ENCODE assay signal across 8 mouse cellular contexts in the genomic region with DNA sequence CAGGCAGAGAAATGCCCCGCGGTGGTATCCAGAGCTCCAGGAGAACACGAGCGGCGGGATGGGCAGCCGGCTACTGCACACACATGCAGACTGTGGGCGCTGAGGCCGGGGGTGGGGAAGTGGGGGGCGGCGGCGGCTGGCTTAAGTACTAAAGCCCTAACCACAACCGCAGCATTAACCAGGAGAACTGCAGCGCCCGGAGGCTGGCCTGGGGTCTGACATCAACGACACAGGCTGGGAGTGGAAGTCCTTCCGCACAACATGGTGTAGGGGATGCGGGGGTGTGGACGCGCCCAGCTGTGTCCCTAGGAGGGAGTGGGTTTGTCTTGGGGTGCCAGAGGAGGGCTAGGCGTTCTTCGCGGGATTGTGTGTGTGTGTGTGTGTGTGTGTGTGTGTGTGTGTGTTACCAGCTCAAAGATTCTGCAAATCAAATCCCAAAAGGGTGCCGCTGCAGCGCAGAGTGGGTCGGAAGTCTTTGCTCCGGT. TPM values are rescaled to one million over a fixed set of nuclear protein-coding genes. Genes with fewer than 3 reads are reported as not detected.
DNase-seq lines count a peak whose midpoint lies in the region; ATAC-seq and TF ChIP-seq lines count a peak whose summit lies in the region.

No protein-coding gene starts in this region.

- peaks cover 79% of the 10 kb centered on the region for H3K79me2 ChIP-seq in macrophage (ENCODE audit: inconsistent target)

- TF ChIP-seq CTCF in ES-Bruce4 (IDR thresholded peaks at IDR 0.05; ENCODE audit: low read depth, low read length): no peak
- no peak for TF ChIP-seq CTCF in small intestine, adult 2 months (IDR thresholded peaks at IDR 0.05; ENCODE audit: extremely low read depth, insufficient read length, insufficient replicate concordance, low read depth, low read length)

- peaks cover 2% of the 10 kb centered on the region for H3K4me1 ChIP-seq in ES-Bruce4 (ENCODE audit: control insufficient read depth, insufficient read depth, low read length)
- peaks cover 58% of the 10 kb centered on the region for H3K4me1 ChIP-seq in forebrain, embryonic 12.5 days
- H3K4me1 ChIP-seq in hindbrain, embryonic 11.5 days (replicated peaks; ENCODE audit: control insufficient read depth, insufficient read depth, low read length): peaks cover 6% of the 10 kb centered on the region
- H3K4me1 ChIP-seq in small intestine, adult 2 months (ENCODE audit: control insufficient read depth, insufficient read depth, insufficient read length, low read length): peaks cover 2% of the 10 kb centered on the region

- peak overlapping the region; percentile 98 for H3K4me3 ChIP-seq in ES-Bruce4 (ENCODE audit: low read depth, low read length)
- H3K4me3 ChIP-seq in forebrain, embryonic 12.5 days (replicated peaks): peak overlapping the region; percentile 82
- H3K4me3 ChIP-seq in hindbrain, embryonic 11.5 days (ENCODE audit: low read depth, low read length): peak overlapping the region; percentile 83
- H3K4me3 ChIP-seq in macrophage (ENCODE audit: inconsistent target): peak overlapping the region; percentile 80
- H3K4me3 ChIP-seq in small intestine, adult 2 months (ENCODE audit: low read depth, low read length): peak overlapping the region; percentile 79

- H3K36me3 ChIP-seq in ES-Bruce4 (ENCODE audit: control insufficient read depth, insufficient read depth, low read length, poor library complexity, severe bottlenecking) (no peaks in the 10 kb centered on the region; the same call in 1 of the 2 replicates), macrophage (ENCODE audit: inconsistent target) (no peaks in the 10 kb centered on the region)
- H3K36me3 ChIP-seq in forebrain, embryonic 12.5 days (replicated peaks): no peaks in the 10 kb centered on the region
- no peaks in the 10 kb centered on the region for H3K36me3 ChIP-seq in hindbrain, embryonic 11.5 days (ENCODE audit: control insufficient read depth, insufficient read depth, low read length)
- no peaks in the 10 kb centered on the region for H3K36me3 ChIP-seq in small intestine, adult 2 months (ENCODE audit: control insufficient read depth, insufficient read depth, low read length)

- no peak for ATAC-seq in forebrain, embryonic 12.5 days (ENCODE audit: low FRiP score)
- ATAC-seq in hindbrain, embryonic 11.5 days (ENCODE audit: low FRiP score): no peak
- no peak for ATAC-seq in erythroid progenitor cell, adult 5-6 weeks (replicated peaks; ENCODE audit: low FRiP score, poor library complexity, severe bottlenecking)

- no peak for TF ChIP-seq EP300 in ES-Bruce4 (IDR thresholded peaks at IDR 0.05; ENCODE audit: insufficient read depth, low read depth, low read length)

- no peak for TF ChIP-seq POLR2A in ES-Bruce4 (IDR thresholded peaks at IDR 0.05; ENCODE audit: insufficient read depth, low read length)
- TF ChIP-seq POLR2A in small intestine, adult 2 months (IDR thresholded peaks at IDR 0.05; ENCODE audit: low read depth, low read length): no peak

- H3K9ac ChIP-seq in ES-Bruce4 (ENCODE audit: low read depth, poor library complexity, severe bottlenecking): peak overlapping the region; percentile 93
- peak overlapping the region; percentile 87 for H3K9ac ChIP-seq in forebrain, embryonic 12.5 days
- peak overlapping the region; percentile 84 for H3K9ac ChIP-seq in hindbrain, embryonic 11.5 days (ENCODE audit: low read depth, low read length)

- H3K27ac ChIP-seq in ES-Bruce4 (ENCODE audit: insufficient read depth, low read length): no peak overlapping the region
- H3K27ac ChIP-seq in forebrain, embryonic 12.5 days: peak overlapping the region; percentile 96
- H3K27ac ChIP-seq in hindbrain, embryonic 11.5 days (ENCODE audit: low read depth, low read length): peak overlapping the region; percentile 90; the same call in 1 of the 2 replicates
- H3K27ac ChIP-seq in macrophage: peak overlapping the region; percentile 91
- no peak overlapping the region for H3K27ac ChIP-seq in small intestine, adult 2 months (ENCODE audit: insufficient read depth, low read depth, low read length)

- WGBS in forebrain, embryonic 12.5 days: under 1% methylated on average over 26 of the region's 26 CpGs
- under 1% methylated on average over 26 of the region's 26 CpGs for WGBS in hindbrain, embryonic 11.5 days
- 1% methylated on average over 25 of the region's 26 CpGs for WGBS in macrophage (ENCODE audit: missing documents)
- WGBS in small intestine, adult 2 months: 7% methylated on average over 26 of the region's 26 CpGs

- no peaks in the 10 kb centered on the region for H3K9me3 ChIP-seq in ES-Bruce4 (replicated peaks; ENCODE audit: control insufficient read depth, insufficient read depth, low read length, poor library complexity, severe bottlenecking)
- H3K9me3 ChIP-seq in forebrain, embryonic 12.5 days: no peaks in the 10 kb centered on the region
- no peaks in the 10 kb centered on the region for H3K9me3 ChIP-seq in hindbrain, embryonic 11.5 days (ENCODE audit: control insufficient read depth, low read length)

- peak overlapping the region; percentile 98 for H3K4me2 ChIP-seq in forebrain, embryonic 12.5 days
- H3K4me2 ChIP-seq in hindbrain, embryonic 11.5 days (replicated peaks; ENCODE audit: low read depth, low read length): peak overlapping the region; percentile 92

- H3K27me3 ChIP-seq in ES-Bruce4 (ENCODE audit: control insufficient read depth, insufficient read depth, low read length, poor library complexity, severe bottlenecking): no peaks in the 10 kb centered on the region
- no peaks in the 10 kb centered on the region for H3K27me3 ChIP-seq in forebrain, embryonic 12.5 days
- no peaks in the 10 kb centered on the region for H3K27me3 ChIP-seq in hindbrain, embryonic 11.5 days (ENCODE audit: control insufficient read depth, insufficient read depth, low read length)
- no peaks in the 10 kb centered on the region for H3K27me3 ChIP-seq in small intestine, adult 2 months (ENCODE audit: control insufficient read depth, insufficient read depth, low read length)

- DNase-seq in adrenal gland, postnatal 14 days: peak; percentile 65
- DNase-seq in hindbrain, embryonic 11.5 days (ENCODE audit: low spot score): peak; percentile 55
- peak; percentile 36 to 44 for DNase-seq in layer of hippocampus, postnatal 36 days

RNA-seq across cellular contexts. Expression of a gene that starts 2.0 kb away (rescaled TPM):
- polyA plus RNA-seq in ES-Bruce4 (2011; ENCODE audit: insufficient read depth, insufficient read length, low read depth, missing spikeins) (78.9 and 83.8 TPM in 2 replicates), macrophage (2018) (107 to 111 TPM (median 110 TPM) in 3 replicates)
- total RNA-seq in adrenal gland, postnatal 14 days (2021): 29.0 and 31.9 TPM in 2 replicates
- 17.1 and 22.9 TPM in 2 replicates for polyA plus RNA-seq in forebrain, embryonic 12.5 days (2016; fragmentation: Nextera tagmentation; extraction: Ambion mirVana)
- polyA plus RNA-seq in hindbrain, embryonic 11.5 days (2014; fragmentation: Nextera tagmentation; extraction: Ambion mirVana): 15.1 and 24.8 TPM in 2 replicates
- total RNA-seq in layer of hippocampus, postnatal 36 days (2021): 10 to 100 TPM; 75.2 to 89.9 TPM
- total RNA-seq in macrophage (2018; cell fraction: chromatin; rRNA removed): 1,000 to 10,000 TPM in 10 of 26 experiments, 100 to 1,000 TPM in 16; 400 to 1,386 (median 781) TPM
- total RNA-seq in macrophage (2018; cell fraction: cytosol; rRNA removed): 100 to 1,000 TPM in 25 of 26 experiments, 10 to 100 TPM in 1; 90.5 to 280 (median 160) TPM
- total RNA-seq in macrophage (2018; cell fraction: nucleus; rRNA removed): 100 to 1,000 TPM; 247 to 710 (median 458) TPM
- 2.8 and 5.6 TPM in 2 replicates for polyA plus RNA-seq in small intestine, adult 2 months (2012; rRNA removed)
- total RNA-seq in erythroid progenitor cell, adult 5-6 weeks (2015; ENCODE audit: low replicate concordance): 20.1 and 31.4 TPM in 2 replicates
- 22.8 and 31.3 TPM in 2 replicates for total RNA-seq in erythroid progenitor cell, adult 5-6 weeks (2017; ENCODE audit: low replicate concordance)

RNA-seq across cellular contexts. Expression of a gene that starts 2.6 kb away (rescaled TPM):
- polyA plus RNA-seq in ES-Bruce4 (2011; ENCODE audit: insufficient read depth, insufficient read length, low read depth, missing spikeins) (6.4 and 6.6 TPM in 2 replicates), macrophage (2018) (1.5 to 5.9 TPM (median 2.1 TPM) in 3 replicates)
- total RNA-seq in adrenal gland, postnatal 14 days (2021): 1.2 and 1.3 TPM in 2 replicates
- polyA plus RNA-seq in forebrain, embryonic 12.5 days (2016; fragmentation: Nextera tagmentation; extraction: Ambion mirVana): 5.3 and 5.5 TPM in 2 replicates
- polyA plus RNA-seq in hindbrain, embryonic 11.5 days (2014; fragmentation: Nextera tagmentation; extraction: Ambion mirVana): 3.9 and 4.1 TPM in 2 replicates
- total RNA-seq in layer of hippocampus, postnatal 36 days (2021): 1 to 10 TPM; 1.4 TPM
- total RNA-seq in macrophage (2018; cell fraction: chromatin; rRNA removed): 10 to 100 TPM in 10 of 26 experiments, 1 to 10 TPM in 16; 1.0 to 19.6 (median 5.3) TPM
- 10 to 100 TPM in 2 of 26 experiments, 1 to 10 TPM in 23, under 1 TPM in 1; 0.85 to 11.1 (median 3.3) TPM for total RNA-seq in macrophage (2018; cell fraction: cytosol; rRNA removed)
- 10 to 100 TPM in 13 of 26 experiments, 1 to 10 TPM in 13; 2.0 to 33.8 (median 9.0) TPM for total RNA-seq in macrophage (2018; cell fraction: nucleus; rRNA removed)
- polyA plus RNA-seq in small intestine, adult 2 months (2012; rRNA removed): 0.08 and 0.14 TPM in 2 replicates
- 1.1 TPM in 1 of 2 replicates, not detected in the other for total RNA-seq in erythroid progenitor cell, adult 5-6 weeks (2015; ENCODE audit: low replicate concordance)
- total RNA-seq in erythroid progenitor cell, adult 5-6 weeks (2017; ENCODE audit: low replicate concordance): 1.3 TPM in 1 of 2 replicates, not detected in the other

Comparison
In these comparisons a context has a peak if more than half of its experiments do, and no peak if none do; other contexts are left out.
1. H3K27ac ChIP-seq: peak in forebrain, embryonic 12.5 days (single experiment), hindbrain, embryonic 11.5 days (single experiment) and macrophage (single experiment); none in ES-Bruce4 (single experiment) and small intestine, adult 2 months (single experiment).
2. Peak in every context shown above with its lines, with median percentiles within 50 percentile points of each other: H3K4me3 ChIP-seq, H3K9ac ChIP-seq and DNase-seq.